Mouse (Mus musculus): ENCODE results near the gene Abhd17b. TPM values are rescaled to one million over a fixed set of nuclear protein-coding genes. Genes with fewer than 3 reads are reported as not detected.

Gene Abhd17b
- polyA plus RNA-seq, 1 experiment from 2014 or later = 30.1 TPM

DNA sequence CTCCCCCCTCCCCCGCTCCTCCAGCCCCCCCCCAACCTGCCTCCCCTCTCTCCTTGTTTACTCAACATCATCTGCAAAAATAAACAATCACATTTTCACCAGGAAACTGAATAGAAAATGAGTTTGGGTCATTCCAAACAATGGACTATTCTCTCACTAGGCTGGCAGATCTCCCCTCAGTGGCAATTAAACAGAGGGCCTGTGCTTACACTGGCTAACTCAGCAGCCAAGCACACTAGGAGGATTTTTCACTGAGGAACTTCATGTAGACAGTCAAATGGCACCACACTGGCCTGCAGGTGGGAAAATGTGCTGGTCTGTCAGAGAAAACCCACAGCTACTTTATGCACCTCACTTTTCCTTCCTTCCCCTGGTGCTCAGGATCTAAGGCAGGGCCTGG lies 23.5 kb upstream of the Abhd17b start:
- H3K9me3 ChIP-seq = no peaks in the 10 kb centered on the region
- peaks cover 12% of the 10 kb centered on the region for H3K4me1 ChIP-seq
- no peak for DNase-seq (ENCODE audit: extremely low spot score, low spot score)
- WGBS = 71% methylated on average over 1 of the region's 1 CpGs
- H3K36me3 ChIP-seq (replicated peaks) = no peaks in the 10 kb centered on the region
- no peak overlapping the region for H3K4me3 ChIP-seq
- H3K27me3 ChIP-seq (ENCODE audit: poor library complexity, severe bottlenecking) = no peaks in the 10 kb centered on the region
- no peak overlapping the region for H3K27ac ChIP-seq

- 74% methylated on average over 14 of the region's 14 CpGs for WGBS
- Histone ChIP-seq H3K27ac (0 out of 2 replicates have a peak overlapping the region, but pooled peaks have one; percentile 20), H3K4me3 (no peak overlapping the region), H3K27me3 (ENCODE audit: poor library complexity, severe bottlenecking) (no peaks in the 10 kb centered on the region), H3K36me3 (replicated peaks) (no peaks in the 10 kb centered on the region), H3K4me1 (peaks cover 12% of the 10 kb centered on the region), H3K9me3 (no peaks in the 10 kb centered on the region)
- no peak for DNase-seq (ENCODE audit: extremely low spot score, low spot score)
Measured at GRCm38 (mm10) chr19:21630656-21631331, 22.2 kb upstream of the Abhd17b start.

DNA sequence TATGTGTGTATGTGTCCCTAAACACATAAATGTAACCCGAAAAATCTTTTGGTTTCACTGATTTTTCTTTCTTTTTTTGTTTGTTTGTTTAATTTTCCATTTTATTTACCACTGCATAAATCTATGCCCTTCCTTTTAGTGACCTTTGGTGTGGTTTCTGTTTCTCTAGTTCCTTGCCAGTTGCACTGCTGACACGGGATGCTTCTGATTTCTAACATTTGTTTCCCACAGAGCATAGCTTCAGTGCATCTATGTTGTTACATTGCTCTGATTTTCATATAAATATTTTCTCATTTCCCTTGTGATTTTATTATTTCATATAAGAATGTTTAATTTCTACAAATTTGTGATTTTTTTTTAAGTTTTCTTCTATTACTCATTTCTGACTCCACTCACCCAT lies 17.6 kb upstream of the Abhd17b start:
- Histone ChIP-seq H3K27me3 (ENCODE audit: poor library complexity, severe bottlenecking) (no peaks in the 10 kb centered on the region), H3K27ac (no peak overlapping the region), H3K4me3 (no peak overlapping the region), H3K9me3 (no peaks in the 10 kb centered on the region), H3K4me1 (0 out of 2 replicates have a peak, but pooled peaks cover 5% of the 10 kb centered on the region), H3K36me3 (replicated peaks) (peaks cover 5% of the 10 kb centered on the region; the same call in 1 of the 2 replicates)
- WGBS = 94% methylated on average over 2 of the region's 2 CpGs
- no peak for DNase-seq (ENCODE audit: extremely low spot score, low spot score)

GRCm38 (mm10) chr19:21636907-21637306 lies 16.1 kb upstream of the Abhd17b start:
- 92% methylated on average over 3 of the region's 3 CpGs for WGBS
- no peaks in the 10 kb centered on the region for H3K27me3 ChIP-seq (ENCODE audit: poor library complexity, severe bottlenecking)
- no peaks in the 10 kb centered on the region for H3K9me3 ChIP-seq
- H3K36me3 ChIP-seq (replicated peaks) = peaks cover 8% of the 10 kb centered on the region; the same call in 1 of the 2 replicates
- DNase-seq (ENCODE audit: extremely low spot score, low spot score) = no peak
- no peak overlapping the region for H3K27ac ChIP-seq
- no peak overlapping the region for H3K4me3 ChIP-seq
- H3K4me1 ChIP-seq = no peaks in the 10 kb centered on the region

DNA sequence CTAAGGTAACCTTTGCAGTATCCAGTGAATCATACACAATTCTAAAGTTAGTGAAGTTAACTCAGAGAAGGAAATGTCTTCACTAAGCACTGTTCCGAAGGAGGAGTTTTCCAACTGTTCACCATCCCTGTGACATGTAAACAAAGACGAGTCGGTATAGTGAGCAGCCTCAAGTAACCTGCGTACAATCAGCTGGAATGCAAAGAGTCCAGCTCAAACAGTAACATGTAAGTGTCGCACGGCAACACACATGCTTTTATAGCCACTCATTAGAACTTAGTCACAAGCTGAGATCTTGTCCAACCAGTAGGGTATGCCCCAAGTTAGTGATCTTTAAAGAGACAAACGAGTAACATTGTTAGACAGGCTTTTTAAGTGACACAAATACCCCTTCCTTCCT lies 15.3 kb upstream of the Abhd17b start:
- no peaks in the 10 kb centered on the region for H3K9me3 ChIP-seq
- H3K27me3 ChIP-seq (ENCODE audit: poor library complexity, severe bottlenecking) = no peaks in the 10 kb centered on the region
- H3K36me3 ChIP-seq (replicated peaks) = peaks cover 8% of the 10 kb centered on the region; the same call in 1 of the 2 replicates
- DNase-seq (ENCODE audit: extremely low spot score, low spot score) = no peak
- no peak overlapping the region for H3K4me3 ChIP-seq
- 94% methylated on average over 7 of the region's 7 CpGs for WGBS
- H3K27ac ChIP-seq = no peak overlapping the region
- no peaks in the 10 kb centered on the region for H3K4me1 ChIP-seq

DNA sequence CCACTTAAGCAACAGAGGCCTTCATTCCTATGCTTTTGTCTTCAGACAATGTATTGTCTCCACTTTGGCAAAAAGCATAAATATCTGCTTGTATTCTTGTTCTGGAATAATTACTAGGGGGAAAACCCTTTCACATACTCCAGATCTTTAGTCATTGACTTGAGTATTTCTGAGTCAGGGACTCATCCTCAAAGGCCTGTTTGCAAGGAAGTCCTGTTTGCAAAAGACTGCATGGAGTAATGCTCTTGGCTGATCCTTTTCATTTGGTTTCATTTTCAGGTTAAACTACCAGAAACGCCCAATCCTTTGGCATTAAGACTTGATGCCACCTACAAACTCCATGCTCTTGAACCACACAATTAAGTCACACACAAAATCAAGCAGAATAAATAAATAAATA lies 9.1 kb upstream of the Abhd17b start:
- Histone ChIP-seq H3K36me3 (replicated peaks) (peaks cover 8% of the 10 kb centered on the region; the same call in 1 of the 2 replicates), H3K4me1 (peaks cover 3% of the 10 kb centered on the region; the same call in 1 of the 2 replicates), H3K9me3 (no peaks in the 10 kb centered on the region), H3K4me3 (no peak overlapping the region), H3K27me3 (ENCODE audit: poor library complexity, severe bottlenecking) (no peaks in the 10 kb centered on the region), H3K27ac (no peak overlapping the region)
- WGBS = 92% methylated on average over 1 of the region's 1 CpGs
- no peak for DNase-seq (ENCODE audit: extremely low spot score, low spot score)

- peaks cover 8% of the 10 kb centered on the region; the same call in 1 of the 2 replicates for H3K36me3 ChIP-seq (replicated peaks)
- H3K9me3 ChIP-seq = no peaks in the 10 kb centered on the region
- no peak overlapping the region for H3K4me3 ChIP-seq
- H3K4me1 ChIP-seq = peaks cover 3% of the 10 kb centered on the region; the same call in 1 of the 2 replicates
- H3K27ac ChIP-seq = no peak overlapping the region
- WGBS = 66% methylated on average over 4 of the region's 4 CpGs
- DNase-seq (ENCODE audit: extremely low spot score, low spot score) = no peak
- no peaks in the 10 kb centered on the region for H3K27me3 ChIP-seq (ENCODE audit: poor library complexity, severe bottlenecking)
Measured at GRCm38 (mm10) chr19:21645301-21645700, 7.7 kb upstream of the Abhd17b start.

GRCm38 (mm10) chr19:21646142-21646541 lies 6.8 kb upstream of the Abhd17b start:
- Histone ChIP-seq H3K27me3 (ENCODE audit: poor library complexity, severe bottlenecking) (no peaks in the 10 kb centered on the region), H3K36me3 (replicated peaks) (peaks cover 9% of the 10 kb centered on the region; the same call in 1 of the 2 replicates), H3K4me3 (no peak overlapping the region), H3K9me3 (no peaks in the 10 kb centered on the region), H3K4me1 (peaks cover 10% of the 10 kb centered on the region), H3K27ac (no peak overlapping the region)
- no peak for DNase-seq (ENCODE audit: extremely low spot score, low spot score)
- WGBS = 86% methylated on average over 6 of the region's 6 CpGs

- WGBS = 57% methylated on average over 6 of the region's 6 CpGs
- no peak for DNase-seq (ENCODE audit: extremely low spot score, low spot score)
- peak overlapping the region; percentile 98 for H3K27ac ChIP-seq
Measured at GRCm38 (mm10) chr19:21651664-21652063, 1.3 kb upstream of the Abhd17b start.

DNA sequence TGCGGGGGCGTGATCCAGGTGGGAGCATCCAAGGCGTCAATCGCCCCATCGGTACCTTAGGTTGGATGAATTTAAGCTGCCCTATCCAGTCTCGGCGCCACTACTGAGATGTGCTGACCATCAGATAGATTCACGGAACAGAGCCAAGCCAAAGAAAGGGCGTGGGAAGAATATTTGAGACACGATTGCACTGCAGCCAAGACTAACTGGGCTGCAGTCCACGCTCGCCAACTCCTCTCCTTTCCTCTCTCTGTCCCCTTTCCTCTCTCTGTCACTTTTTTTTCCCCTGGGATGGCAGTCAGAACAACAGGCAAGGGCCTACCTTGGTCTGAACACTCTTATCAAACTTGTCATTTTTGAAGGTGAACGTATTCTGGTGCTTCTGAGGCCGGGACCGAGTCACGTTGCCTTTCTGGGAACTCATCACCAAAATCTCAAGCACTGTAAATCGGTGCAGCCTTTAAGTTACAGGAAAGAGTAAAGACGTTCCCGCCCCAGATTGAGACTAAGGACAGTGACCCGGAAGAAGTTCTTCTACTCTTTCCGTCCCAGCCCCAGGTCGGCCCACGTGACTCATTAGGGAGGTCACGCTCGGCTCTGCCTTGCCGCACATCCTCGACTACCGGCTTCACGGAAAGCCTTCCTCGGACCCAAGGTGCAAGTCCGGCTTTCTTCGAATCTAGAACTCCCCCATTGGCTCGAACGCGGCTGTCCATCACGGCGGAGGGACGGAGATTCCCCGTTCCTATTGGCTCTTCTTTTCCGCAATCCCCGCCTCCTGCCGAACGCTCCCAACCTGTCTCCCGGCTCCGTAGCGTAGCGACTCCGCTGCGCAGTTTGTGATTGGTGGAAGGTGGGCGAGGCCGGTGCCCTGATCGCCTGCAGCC lies 457 bp upstream of the Abhd17b start, which contains the start of gene 1110059E24Rik:
Gene 1110059E24Rik, minus strand, starts transcription at position 692 of the 887 bp plus-strand sequence.
- peak within 1 kb of the TSS; percentile 93 for H3K4me3 ChIP-seq
- H3K36me3 ChIP-seq (replicated peaks) = peaks cover 11% of the 10 kb centered on the region
- no peaks in the 10 kb centered on the region for H3K9me3 ChIP-seq
- H3K27me3 ChIP-seq (ENCODE audit: poor library complexity, severe bottlenecking) = no peaks in the 10 kb centered on the region
- DNase-seq (ENCODE audit: extremely low spot score, low spot score) = peak; percentile 97
- peaks cover 34% of the 10 kb centered on the region for H3K4me1 ChIP-seq
- WGBS = 5% methylated on average over 52 of the region's 52 CpGs
- peak within 1 kb of the TSS; percentile 98 for H3K27ac ChIP-seq

More at GRCm38 (mm10) chr19:21651664-21652063, 1.3 kb upstream of the Abhd17b start:
- H3K36me3 ChIP-seq (replicated peaks) = peaks cover 10% of the 10 kb centered on the region
- H3K27me3 ChIP-seq (ENCODE audit: poor library complexity, severe bottlenecking) = no peaks in the 10 kb centered on the region
- peak overlapping the region; percentile 93 for H3K4me3 ChIP-seq
- H3K4me1 ChIP-seq = peaks cover 34% of the 10 kb centered on the region
- H3K9me3 ChIP-seq = no peaks in the 10 kb centered on the region

- no peaks in the 10 kb centered on the region for H3K27me3 ChIP-seq (ENCODE audit: poor library complexity, severe bottlenecking)
- H3K36me3 ChIP-seq (replicated peaks) = peaks cover 15% of the 10 kb centered on the region
- no peak overlapping the region for H3K27ac ChIP-seq
- H3K4me1 ChIP-seq = peaks cover 34% of the 10 kb centered on the region
- DNase-seq (ENCODE audit: extremely low spot score, low spot score) = no peak
- no peaks in the 10 kb centered on the region for H3K9me3 ChIP-seq
- H3K4me3 ChIP-seq = peak overlapping the region; percentile 93
- WGBS = 85% methylated on average over 7 of the region's 7 CpGs
Measured at GRCm38 (mm10) chr19:21654788-21655187, 1.8 kb downstream of the Abhd17b start.

DNA sequence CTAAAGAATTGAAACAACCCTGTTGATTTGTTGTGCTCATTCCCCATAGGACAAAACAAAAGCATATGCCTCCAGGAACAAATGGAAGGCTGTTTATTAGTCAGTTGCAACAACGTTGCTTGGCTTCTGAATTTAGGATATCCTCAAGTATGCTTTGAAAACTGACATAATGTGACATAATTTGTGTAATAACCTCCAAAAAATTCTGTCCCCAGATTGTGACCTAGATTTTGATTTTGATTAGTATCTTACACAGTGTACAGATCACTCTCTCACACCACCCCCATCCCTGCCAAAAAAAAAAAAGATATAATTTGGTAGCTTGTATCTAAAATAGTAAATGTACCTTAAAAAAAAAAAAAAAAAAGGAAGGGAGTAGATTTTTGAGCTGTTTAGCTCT lies 7.7 kb downstream of the Abhd17b start:
- Histone ChIP-seq H3K36me3 (replicated peaks) (peaks cover 13% of the 10 kb centered on the region), H3K9me3 (no peaks in the 10 kb centered on the region), H3K27ac (no peak overlapping the region), H3K4me3 (no peak overlapping the region), H3K27me3 (ENCODE audit: poor library complexity, severe bottlenecking) (no peaks in the 10 kb centered on the region), H3K4me1 (peaks cover 3% of the 10 kb centered on the region; the same call in 1 of the 2 replicates)
- DNase-seq (ENCODE audit: extremely low spot score, low spot score) = no peak
- WGBS = 85% methylated on average over 1 of the region's 1 CpGs

All from forebrain, embryonic 10.5 days (tissue).